Mouse (Mus musculus) ES-E14 (cell line): Measurements from ENCODE around the gene Frrs1. TPM values are rescaled to one million over a fixed set of nuclear protein-coding genes. Genes with fewer than 3 reads are reported as not detected.

ENCODE experiments used
- DNase-seq: peaks from one replicate; pipeline ENCODE4 v3.0.0-alpha.2; 2013; ENCODE audit warnings: low read depth, low spot score
- H3K27ac ChIP-seq: 2 replicates; pipeline ENCODE4 v1.5.1; 2012; ENCODE audit warnings: low read depth, mild to moderate bottlenecking, low read length, moderate library complexity, mixed read lengths; ENCODE audit not compliant: poor library complexity, insufficient read depth, severe bottlenecking
- H3K36me3 ChIP-seq: 2 replicates; pipeline ENCODE4 v1.6.1; 2012; ENCODE audit warnings: mild to moderate bottlenecking, low read length, moderate library complexity, mixed read lengths; ENCODE audit not compliant: control insufficient read depth, poor library complexity, insufficient read depth, severe bottlenecking
- H3K4me1 ChIP-seq, 2 experiments: fragments of 150-350 bp in 1 of 2; sonication (generic) in 1 of 2; 2 replicates each; pipeline ENCODE4 v1.6.1; 2012; ENCODE audit warnings: low read length in 2 of 2, mild to moderate bottlenecking in 1 of 2, mixed read lengths in 1 of 2; ENCODE audit not compliant: control insufficient read depth in 2 of 2, insufficient read depth in 2 of 2, poor library complexity in 1 of 2
- H3K4me3 ChIP-seq, 2 experiments: fragments of 150-350 bp in 1 of 2; sonication (generic) in 1 of 2; 2 replicates each; pipeline ENCODE4 v1.5.1; 2012; ENCODE audit warnings: low read length in 2 of 2, low read depth in 1 of 2, mild to moderate bottlenecking in 1 of 2, mixed read lengths in 1 of 2; ENCODE audit not compliant: insufficient read depth in 1 of 2, poor library complexity in 1 of 2, severe bottlenecking in 1 of 2
- H3K9ac ChIP-seq: 2 replicates; pipeline ENCODE4 v1.6.1; 2012; ENCODE audit warnings: low read depth, mild to moderate bottlenecking, low read length, mixed read lengths; ENCODE audit not compliant: poor library complexity, insufficient read depth, severe bottlenecking
- H3K9me3 ChIP-seq: fragments of 150-350 bp; sonication (generic); 2 replicates; pipeline ENCODE4 v1.6.1; 2012; ENCODE audit warnings: low read depth, mild to moderate bottlenecking, low read length; ENCODE audit not compliant: control insufficient read depth, insufficient read depth
- CHD2 ChIP-seq: IDR thresholded peaks from 2 replicates; pipeline ENCODE4 v1.6.1; 2014; ENCODE audit warnings: mild to moderate bottlenecking, low read depth, low read length, inconsistent platforms
- HCFC1 ChIP-seq: IDR thresholded peaks from 2 replicates; pipeline ENCODE4 v1.6.1; 2012; ENCODE audit warnings: low read length, inconsistent platforms, borderline replicate concordance; ENCODE audit not compliant: insufficient read depth
- MAFK ChIP-seq: IDR thresholded peaks from 2 replicates; pipeline ENCODE4 v1.6.1; 2014; ENCODE audit warnings: mild to moderate bottlenecking, low read depth, low read length, inconsistent platforms; ENCODE audit not compliant: insufficient read depth
- ZC3H11A ChIP-seq: IDR thresholded peaks from 2 replicates; pipeline ENCODE4 v1.6.1; 2012; ENCODE audit warnings: low read depth, mild to moderate bottlenecking, inconsistent platforms, low read length, borderline replicate concordance
- ZNF384 ChIP-seq: IDR thresholded peaks from 2 replicates; pipeline ENCODE4 v1.6.1; 2012; ENCODE audit warnings: low read depth, low read length, inconsistent platforms
- in situ Hi-C, 2 experiments: fragments of 600-800 bp; cut with MboI; formaldehyde crosslinking; loops; one replicate each; pipeline ENCODE4 v1.15.1; 2025; ENCODE audit warnings: low sequenced_read_pairs in 2 of 2, inconsistent platforms in 1 of 2; ENCODE audit not compliant: unreplicated experiment in 2 of 2
- total RNA-seq: library from RNA; depleted of rRNA; stranded (reverse); fragments of 300-350 nt; gene quantifications from 2 replicates; pipeline ENCODE4 v1.2.3, GENCODE M21; 2012

The Frrs1 gene
- total RNA-seq, 1 experiment = 69.3 TPM

DNA sequence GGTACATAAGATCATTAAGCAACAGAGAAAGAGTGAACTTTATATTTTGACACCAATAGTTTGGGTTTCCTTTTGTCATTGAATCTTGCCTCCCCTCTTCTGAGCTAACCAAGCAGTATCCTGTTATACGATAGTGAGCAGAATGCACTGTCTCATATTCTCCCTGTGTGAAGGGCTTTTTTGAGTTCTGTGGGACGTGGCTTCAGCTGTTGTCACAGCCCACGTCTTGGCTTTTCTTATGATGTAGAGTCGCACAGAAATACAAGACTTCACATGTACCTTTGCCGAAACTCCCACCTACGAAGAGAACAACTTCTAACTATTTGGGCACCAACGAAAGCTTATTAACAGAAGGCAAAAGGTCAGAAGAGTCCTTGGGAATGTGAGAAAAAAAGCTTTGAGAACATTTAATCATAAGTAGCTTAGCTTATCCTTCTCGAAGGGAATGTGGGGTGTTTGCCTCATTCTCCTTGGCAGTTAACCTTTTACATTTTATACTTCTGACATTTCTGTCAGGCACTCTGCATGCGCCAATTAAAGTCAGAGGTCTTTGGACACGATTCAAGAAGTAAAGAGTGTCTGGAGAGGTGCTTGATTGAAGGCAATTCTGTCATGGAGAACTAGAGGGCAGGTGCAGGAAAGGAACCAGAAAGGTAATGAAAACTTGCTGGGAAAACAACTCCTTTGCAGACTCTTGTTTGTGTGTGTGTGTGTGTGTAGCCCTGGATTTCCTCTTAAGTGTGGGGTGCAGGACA lies 81.7 kb downstream of the Frrs1 start:
- no peaks in the 10 kb centered on the region for H3K9me3 ChIP-seq
- no peak overlapping the region for H3K9ac ChIP-seq
- H3K36me3 ChIP-seq = no peaks in the 10 kb centered on the region
- in situ Hi-C loops = no loop called here
- H3K27ac ChIP-seq = no peak overlapping the region
- TF ChIP-seq MAFK = no peak
- TF ChIP-seq ZC3H11A = no peak
- no peak for TF ChIP-seq ZNF384
- TF ChIP-seq HCFC1 = no peak
- TF ChIP-seq CHD2 = no peak
- H3K4me1 ChIP-seq = no peaks in the 10 kb centered on the region
- DNase-seq = no peak
- H3K4me3 ChIP-seq = no peak overlapping the region

DNA sequence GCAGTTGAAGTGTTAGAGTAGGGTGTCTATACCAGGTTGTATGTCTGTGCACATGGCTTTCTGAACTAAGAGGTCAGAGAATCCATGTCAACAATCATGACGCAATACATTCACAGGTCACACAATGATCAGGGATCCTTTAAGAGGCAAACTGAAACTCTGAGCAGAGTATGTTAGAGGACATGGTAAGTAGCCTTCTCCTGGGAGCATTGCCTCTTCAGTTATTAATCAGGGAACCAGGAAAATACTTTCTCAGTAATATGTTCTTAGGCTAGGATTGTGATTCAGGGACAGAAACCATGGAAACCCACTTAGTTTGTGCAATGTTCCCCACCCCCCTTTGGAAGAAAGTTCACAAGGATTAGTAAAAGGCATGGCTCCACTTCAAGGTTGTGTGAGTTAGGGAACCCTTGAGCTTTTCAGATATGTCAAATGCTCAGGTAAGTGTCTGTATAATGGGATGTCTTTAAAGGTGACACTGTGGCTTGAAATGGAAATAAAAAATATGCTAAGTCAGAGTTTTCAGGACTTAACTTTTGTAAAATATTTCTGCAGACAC lies 82.4 kb downstream of the Frrs1 start:
- Histone ChIP-seq H3K27ac (no peak overlapping the region), H3K4me1 (no peaks in the 10 kb centered on the region), H3K9ac (no peak overlapping the region), H3K9me3 (no peaks in the 10 kb centered on the region), H3K36me3 (no peaks in the 10 kb centered on the region), H3K4me3 (no peak overlapping the region)
- no peak for DNase-seq
- in situ Hi-C loops = no loop called here
- TF ChIP-seq MAFK (no peak), HCFC1 (no peak), CHD2 (no peak), ZNF384 (no peak), ZC3H11A (no peak)

DNA sequence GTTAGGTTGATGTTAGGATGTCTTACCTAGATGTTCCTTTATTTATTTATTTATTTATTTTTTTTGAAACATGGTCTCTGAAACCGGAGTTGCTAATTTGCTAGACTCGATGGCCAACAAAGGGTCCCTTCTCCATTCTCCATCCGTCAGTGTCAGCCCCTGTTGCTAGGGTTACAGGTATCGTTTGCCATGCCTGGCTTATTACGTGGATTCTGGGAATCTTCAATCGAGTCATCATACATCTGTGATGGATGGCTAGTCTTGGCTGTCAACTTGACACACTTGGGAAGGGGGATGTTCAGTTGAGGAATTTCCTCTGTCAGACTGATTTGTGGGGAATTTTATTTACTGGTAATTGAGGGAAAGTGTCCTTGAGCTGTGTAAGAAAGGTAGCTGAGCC lies 83.5 kb downstream of the Frrs1 start:
- no peak for DNase-seq
- in situ Hi-C loops = no loop called here
- Histone ChIP-seq H3K36me3 (no peaks in the 10 kb centered on the region), H3K27ac (no peak overlapping the region), H3K9ac (no peak overlapping the region), H3K9me3 (no peaks in the 10 kb centered on the region), H3K4me1 (no peaks in the 10 kb centered on the region), H3K4me3 (no peak overlapping the region)
- TF ChIP-seq ZC3H11A = no peak
- TF ChIP-seq ZNF384 = no peak
- no peak for TF ChIP-seq CHD2
- no peak for TF ChIP-seq MAFK
- TF ChIP-seq HCFC1 = no peak

DNA sequence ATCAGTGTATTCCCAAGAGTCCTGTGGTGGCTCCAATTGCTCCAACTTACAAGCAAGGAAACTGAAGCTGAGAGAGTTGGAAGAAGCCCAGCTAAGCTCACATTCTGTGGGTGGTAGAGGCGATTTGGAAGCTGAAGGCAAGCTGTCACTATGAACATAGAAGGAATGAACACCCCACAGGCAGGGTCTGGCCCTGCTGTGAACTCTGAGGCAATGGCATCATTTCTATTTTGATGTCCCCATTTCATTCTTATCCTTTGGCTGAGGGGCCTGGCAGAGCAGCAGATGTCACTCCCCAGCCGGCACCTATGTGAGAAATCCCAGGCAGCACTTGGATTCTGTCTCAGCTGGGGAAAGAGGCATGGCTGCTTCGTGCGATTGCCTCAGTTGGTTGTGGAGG lies 84.2 kb downstream of the Frrs1 start:
- H3K9me3 ChIP-seq = no peaks in the 10 kb centered on the region
- H3K4me1 ChIP-seq = no peaks in the 10 kb centered on the region
- H3K27ac ChIP-seq = no peak overlapping the region
- no peaks in the 10 kb centered on the region for H3K36me3 ChIP-seq
- DNase-seq = no peak
- no peak overlapping the region for H3K4me3 ChIP-seq
- in situ Hi-C loops = no loop called here
- TF ChIP-seq ZNF384 (no peak), CHD2 (no peak), MAFK (no peak), ZC3H11A (no peak), HCFC1 (no peak)
- no peak overlapping the region for H3K9ac ChIP-seq

DNA sequence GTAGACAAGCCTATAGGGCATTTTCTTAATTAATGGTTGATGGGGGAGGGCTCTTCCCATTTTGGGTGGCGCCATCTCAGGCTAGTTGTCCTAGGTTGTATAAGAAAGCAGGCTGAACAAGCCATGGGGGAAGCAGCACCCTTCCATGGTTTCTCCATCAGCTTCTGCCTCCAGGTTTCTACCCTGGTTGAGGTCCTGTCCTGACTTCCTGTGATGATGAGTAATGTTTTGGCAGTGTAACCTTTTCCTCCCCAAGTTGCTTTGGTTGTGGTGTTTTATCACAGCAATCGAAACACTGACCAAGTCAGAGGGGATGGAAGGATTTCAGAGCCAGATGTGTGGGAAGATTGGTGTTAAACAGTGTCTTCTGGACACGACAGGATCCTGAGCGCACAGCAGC lies 87.2 kb downstream of the Frrs1 start:
- no peak overlapping the region for H3K4me3 ChIP-seq
- no peaks in the 10 kb centered on the region for H3K36me3 ChIP-seq
- TF ChIP-seq CHD2 (no peak), ZNF384 (no peak), MAFK (no peak), ZC3H11A (no peak), HCFC1 (no peak)
- in situ Hi-C loops = no loop called here
- no peaks in the 10 kb centered on the region for H3K9me3 ChIP-seq
- no peak overlapping the region for H3K9ac ChIP-seq
- no peaks in the 10 kb centered on the region for H3K4me1 ChIP-seq
- DNase-seq = no peak
- H3K27ac ChIP-seq = no peak overlapping the region
